Mouse (Mus musculus) stomach, postnatal 0 days (tissue): ENCODE results near the gene Gm867. TPM values are rescaled to one million over a fixed set of nuclear protein-coding genes. Genes with fewer than 3 reads are reported as not detected.
A peak's percentile ranks its signal among the peaks of the same experiment; 100 is the strongest.

Experiments
- ATAC-seq: fragments of 200-750 bp; cut with Nextera tagmentation; 2 replicates; pipeline ENCODE4 v1.8.0; 2017; ENCODE audit not compliant: low FRiP score, low TSS enrichment
- DNase-seq: peaks from one replicate; pipeline ENCODE4 v3.0.0-alpha.2; 2016; ENCODE audit warnings: low spot score
- H3K27ac ChIP-seq: fragments of 300-500 bp; sonication (generic); replicated peaks from 2 replicates; pipeline ENCODE4 v1.5.1; 2014; ENCODE audit warnings: mild to moderate bottlenecking, control low read depth
- H3K27me3 ChIP-seq: fragments of 300-500 bp; sonication (generic); 2 replicates; pipeline ENCODE4 v1.6.1; 2014; ENCODE audit warnings: low read length; ENCODE audit not compliant: control insufficient read depth, insufficient read depth
- H3K36me3 ChIP-seq: fragments of 300-500 bp; sonication (generic); 2 replicates; pipeline ENCODE4 v1.6.1; 2014; ENCODE audit warnings: low read length, mixed read lengths; ENCODE audit not compliant: control insufficient read depth, insufficient read depth
- H3K4me1 ChIP-seq: fragments of 300-500 bp; sonication (generic); replicated peaks from 2 replicates; pipeline ENCODE4 v1.6.1; 2014; ENCODE audit warnings: antibody characterized with exemption; ENCODE audit not compliant: control insufficient read depth, insufficient read depth
- H3K4me2 ChIP-seq: fragments of 300-500 bp; sonication (generic); replicated peaks from 2 replicates; pipeline ENCODE4 v1.6.1; 2014; ENCODE audit warnings: low read depth, mild to moderate bottlenecking, control low read depth, moderate library complexity
- H3K4me3 ChIP-seq: fragments of 300-500 bp; sonication (generic); 2 replicates; pipeline ENCODE4 v1.5.1; 2014; ENCODE audit warnings: low read depth, low read length, control low read depth
- H3K9ac ChIP-seq: fragments of 300-500 bp; sonication (generic); 2 replicates; pipeline ENCODE4 v1.6.1; 2014; ENCODE audit warnings: mild to moderate bottlenecking, low read length, control low read depth, mixed read lengths
- H3K9me3 ChIP-seq: fragments of 300-500 bp; sonication (generic); 2 replicates; pipeline ENCODE4 v1.6.1; 2016; ENCODE audit warnings: low read length; ENCODE audit not compliant: control insufficient read depth
- CTCF ChIP-seq: IDR thresholded peaks from 2 replicates; pipeline ENCODE4 v1.5.1; 2016; ENCODE audit warnings: antibody characterized with exemption, low read depth, mild to moderate bottlenecking, moderate library complexity
- EP300 ChIP-seq: optimal IDR thresholded peaks from 2 replicates; pipeline ENCODE3; 2016; ENCODE audit warnings: antibody characterized with exemption
- WGBS: fragments of 180-500 bp; shearing (Covaris S2); extraction: QIAGEN DNeasy Blood & Tissue Kit; methylation state at CpG from one replicate; pipeline ENCODE4 v1.1.7; 2014; 5-methylcytosine and 5-hydroxymethylcytosine counted together
- polyA plus RNA-seq: library from polyadenylated mRNA; unstranded; fragments of >200 nt; fragmentation: Nextera tagmentation; extraction: Ambion mirVana; gene quantifications from 2 replicates; pipeline ENCODE4 v1.2.1, GENCODE M21; 2015

The Gm867 gene
- polyA plus RNA-seq, 1 experiment from 2014 or later: 0.22 TPM

- H3K27ac ChIP-seq: no peak overlapping the region
- no peak overlapping the region for H3K4me3 ChIP-seq
- no peaks in the 10 kb centered on the region for H3K4me1 ChIP-seq
- TF ChIP-seq EP300: no peak
- TF ChIP-seq CTCF: no peak
- no peaks in the 10 kb centered on the region for H3K36me3 ChIP-seq
- 62% methylated on average over 7 of the region's 7 CpGs for WGBS
- H3K9ac ChIP-seq: no peak overlapping the region
- H3K9me3 ChIP-seq: no peaks in the 10 kb centered on the region
- H3K27me3 ChIP-seq: no peaks in the 10 kb centered on the region
- H3K4me2 ChIP-seq: no peak overlapping the region
- DNase-seq: no peak
- no peak for ATAC-seq
These were observed 5.4 kb upstream of the Gm867 start for GRCm38 (mm10) chr10:75945896-75946295.

- ATAC-seq (no peak), DNase-seq (no peak)
- Histone ChIP-seq H3K4me2 (no peak overlapping the region), H3K4me3 (no peak overlapping the region), H3K27ac (no peak overlapping the region), H3K9ac (no peak overlapping the region), H3K36me3 (no peaks in the 10 kb centered on the region), H3K9me3 (no peaks in the 10 kb centered on the region), H3K27me3 (no peaks in the 10 kb centered on the region), H3K4me1 (no peaks in the 10 kb centered on the region)
- no peak for TF ChIP-seq CTCF
- no peak for TF ChIP-seq EP300
- 93% methylated on average over 7 of the region's 7 CpGs for WGBS
These were observed 4.7 kb upstream of the Gm867 start for GRCm38 (mm10) chr10:75945213-75945612.

GRCm38 (mm10) chr10:75944066-75944772, 3.7 kb upstream of the Gm867 start:
- Histone ChIP-seq H3K27ac (0 out of 2 replicates have a peak overlapping the region, but pooled peaks have one; percentile 8), H3K36me3 (no peaks in the 10 kb centered on the region), H3K4me1 (no peaks in the 10 kb centered on the region), H3K4me2 (no peak overlapping the region), H3K9ac (no peak overlapping the region), H3K27me3 (no peaks in the 10 kb centered on the region), H3K9me3 (no peaks in the 10 kb centered on the region), H3K4me3 (no peak overlapping the region)
- no peak for TF ChIP-seq EP300
- no peak for TF ChIP-seq CTCF
- DNase-seq (no peak), ATAC-seq (no peak; the same call in 1 of the 2 replicates)
- 28% methylated on average over 11 of the region's 11 CpGs for WGBS

- Histone ChIP-seq H3K4me2 (no peak within 1 kb of the TSS), H3K36me3 (no peaks in the 10 kb centered on the region), H3K27ac (no peak within 1 kb of the TSS), H3K27me3 (no peaks in the 10 kb centered on the region), H3K9me3 (no peaks in the 10 kb centered on the region), H3K4me1 (no peaks in the 10 kb centered on the region), H3K9ac (no peak within 1 kb of the TSS), H3K4me3 (no peak within 1 kb of the TSS)
- no peak for TF ChIP-seq CTCF
- TF ChIP-seq EP300: no peak
- DNase-seq: no peak
- 74% methylated on average over 15 of the region's 15 CpGs for WGBS
- ATAC-seq: no peak
These were observed 2.4 kb upstream of the Gm867 start, which contains the start of gene Vpreb3 for GRCm38 (mm10) chr10:75942736-75943477. Gene Vpreb3 (plus strand): TSS chr10:75943057.

DNA sequence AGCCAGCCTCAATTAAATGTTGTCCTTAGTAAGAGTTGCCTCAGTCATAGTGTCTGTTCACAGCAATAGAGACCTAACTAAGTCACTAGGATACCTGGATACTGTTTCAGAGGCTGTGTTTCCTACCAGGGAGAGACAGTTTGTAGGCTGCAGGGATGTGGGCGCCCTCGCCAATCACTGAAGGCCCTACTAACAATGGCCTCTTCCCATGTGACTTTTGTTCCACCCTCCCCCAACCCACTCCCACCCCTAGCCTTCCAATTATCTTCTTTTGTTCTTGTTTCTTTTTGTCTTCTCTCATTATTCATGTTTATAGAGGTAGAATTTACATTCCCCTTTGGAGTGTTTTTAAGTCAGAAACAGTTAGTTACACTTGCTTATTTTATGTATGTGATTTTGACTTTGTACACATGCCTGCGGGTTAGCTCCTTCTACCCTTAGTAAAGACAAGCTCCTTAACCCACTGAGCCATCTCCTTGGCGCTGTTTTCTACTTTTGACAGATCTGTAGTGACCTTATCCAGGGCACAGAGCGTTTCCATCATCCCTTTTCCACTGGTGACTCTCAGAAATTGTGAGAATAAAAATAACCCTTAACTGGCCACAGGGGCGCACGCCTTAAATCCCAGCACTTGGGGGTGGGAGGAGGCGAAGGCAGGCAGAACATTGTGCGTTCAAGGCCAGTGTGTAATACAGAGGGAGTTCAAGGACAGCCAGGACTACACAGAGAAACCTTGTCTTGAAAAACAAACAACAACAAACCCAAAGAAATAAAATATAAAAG, 761 bp upstream of the Gm867 start:
- Histone ChIP-seq H3K27me3 (no peaks in the 10 kb centered on the region), H3K36me3 (no peaks in the 10 kb centered on the region), H3K4me3 (no peak overlapping the region), H3K9ac (no peak overlapping the region), H3K4me2 (no peak overlapping the region), H3K27ac (no peak overlapping the region), H3K9me3 (no peaks in the 10 kb centered on the region), H3K4me1 (peaks cover 4% of the 10 kb centered on the region; the same call in 1 of the 2 replicates)
- DNase-seq (no peak), ATAC-seq (no peak)
- 75% methylated on average over 9 of the region's 9 CpGs for WGBS
- TF ChIP-seq CTCF (no peak), EP300 (no peak)
